Mouse (Mus musculus) brain, embryonic 14.5 days (tissue): ENCODE results near the gene Zup1. TPM values are rescaled to one million over a fixed set of nuclear protein-coding genes. Genes with fewer than 3 reads are reported as not detected.

Source experiments
- DNase-seq: peaks from one replicate; pipeline ENCODE4 v3.0.0-alpha.2; 2011; ENCODE audit warnings: low read depth
- CTCF ChIP-seq: fragments of 200-500 bp; IDR thresholded peaks from 2 replicates; pipeline ENCODE4 v1.5.1; 2012; ENCODE audit warnings: inconsistent platforms, mild to moderate bottlenecking, moderate library complexity, borderline replicate concordance; ENCODE audit not compliant: insufficient read depth, insufficient read length; ENCODE audit errors: extremely low read depth
- POLR2A ChIP-seq: fragments of 200-500 bp; IDR thresholded peaks from 2 replicates; pipeline ENCODE4 v1.6.1; 2012; ENCODE audit warnings: mild to moderate bottlenecking, inconsistent platforms, borderline replicate concordance; ENCODE audit not compliant: poor library complexity, insufficient read depth, insufficient read length, severe bottlenecking; ENCODE audit errors: extremely low read depth
- polyA plus RNA-seq: library from polyadenylated mRNA; depleted of rRNA; stranded (reverse); fragments of >200 nt; gene quantifications from 2 replicates; pipeline ENCODE4 v1.2.3, GENCODE M21; 2012; rRNA removed

The Zup1 gene
- polyA plus RNA-seq, 1 experiment: 12.3 TPM

DNA sequence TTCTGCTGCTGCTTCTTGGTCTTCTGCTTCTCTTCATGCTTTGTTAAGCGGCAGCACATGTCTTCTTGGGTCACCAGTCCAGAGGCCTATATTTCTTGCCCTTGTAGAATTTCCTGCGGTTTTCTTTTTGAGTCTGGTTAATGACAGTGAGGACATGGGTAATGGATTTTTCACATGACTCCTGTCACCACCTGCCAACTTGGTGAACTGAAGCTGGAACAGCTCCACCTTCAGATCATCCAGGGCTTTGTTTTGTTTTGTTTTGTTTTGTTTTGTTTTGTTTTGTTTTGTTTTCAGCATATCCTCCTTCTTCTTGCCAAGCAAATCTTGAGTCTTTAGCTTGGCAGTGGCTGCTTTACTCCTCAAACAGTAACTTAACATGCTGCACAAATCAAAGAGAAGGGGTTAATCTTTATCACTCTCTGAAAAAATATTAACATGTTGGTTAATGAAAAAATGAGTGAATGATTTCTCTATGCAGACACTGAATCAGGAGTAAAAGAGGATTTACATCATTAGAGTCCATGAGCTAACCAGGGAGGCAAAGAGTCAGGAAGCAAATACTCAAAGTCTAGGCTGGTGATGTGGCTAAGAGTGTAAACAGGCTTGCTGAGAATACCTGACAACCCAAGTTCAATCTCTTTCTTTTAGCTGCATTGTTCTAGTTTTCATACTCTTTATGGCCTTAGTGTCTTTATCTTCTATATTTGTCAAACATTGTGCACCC lies 78.2 kb downstream of the Zup1 start:
- TF ChIP-seq POLR2A (no peak), CTCF (no peak)
- DNase-seq: no peak

DNA sequence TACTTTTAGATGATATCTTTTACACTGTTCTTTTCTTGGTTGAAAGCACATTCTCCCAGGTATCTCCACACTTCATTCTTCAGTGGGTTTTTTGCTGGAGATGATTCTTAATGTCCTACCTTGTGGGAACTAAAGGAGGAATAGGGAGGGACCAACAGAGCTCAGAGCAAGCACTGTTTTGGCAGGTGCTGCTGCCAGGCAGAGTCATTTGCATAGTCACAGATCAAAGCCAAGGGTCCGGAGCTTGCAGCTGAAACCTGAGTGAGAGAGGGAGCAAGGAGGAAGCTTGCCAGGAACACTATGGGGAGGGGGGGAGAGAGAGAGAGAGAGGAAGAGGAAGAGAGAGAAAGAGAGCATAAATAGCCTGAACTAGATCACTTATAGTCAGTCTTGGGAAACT lies 80.6 kb downstream of the Zup1 start:
- no peak for TF ChIP-seq POLR2A
- TF ChIP-seq CTCF: no peak
- peak; percentile 4 for DNase-seq

Other genes with a start within 250 kb of the Zup1 start
- gene Sult3a2, start 164.6 kb downstream of the Zup1 start, polyA plus RNA-seq: not detected in 2 replicates
- gene Sult3a1, start 93.5 kb downstream of the Zup1 start, polyA plus RNA-seq: not detected in 2 replicates
- gene Rsph4a, start 46.2 kb downstream of the Zup1 start, polyA plus RNA-seq: 0.44 and 1.1 TPM in 2 replicates
- gene Rwdd1, start 68.4 kb upstream of the Zup1 start, polyA plus RNA-seq: 70.6 and 72.4 TPM in 2 replicates
- 0.08 TPM in 1 of 2 replicates, not detected in the other for gene Trappc3l, start 86.3 kb upstream of the Zup1 start, polyA plus RNA-seq
- gene Calhm4, start 93.0 kb upstream of the Zup1 start, polyA plus RNA-seq: not detected in 2 replicates
- 0.16 and 0.33 TPM in 2 replicates for gene Calhm5, start 145.2 kb upstream of the Zup1 start, polyA plus RNA-seq
- gene Calhm6, start 176.7 kb upstream of the Zup1 start, polyA plus RNA-seq: 0.23 and 0.38 TPM in 2 replicates